Mouse (Mus musculus) heart, adult 2 months (tissue): ENCODE data around the gene Fancc.

Experiments
- CTCF ChIP-seq: fragments of 200-600 bp; IDR thresholded peaks from 2 replicates; pipeline ENCODE4 v1.8.1; 2022; ENCODE audit warnings: antibody characterized with exemption, mild to moderate bottlenecking, moderate library complexity
- EP300 ChIP-seq: fragments of 200-500 bp; IDR thresholded peaks from 2 replicates; pipeline ENCODE4 v1.6.1; 2011; ENCODE audit warnings: low read depth, low read length, control low read depth; ENCODE audit not compliant: insufficient read depth
- POLR2A ChIP-seq: fragments of 200-500 bp; IDR thresholded peaks from 2 replicates; pipeline ENCODE4 v1.6.1; 2011; ENCODE audit warnings: mild to moderate bottlenecking, low read depth, low read length, control low read depth; ENCODE audit not compliant: insufficient read depth

GRCm38 (mm10) chr13:63249171-63249570 is 247.9 kb downstream of the Fancc start:
- TF ChIP-seq EP300 (no peak), POLR2A (no peak), CTCF (no peak)
